Mouse (Mus musculus) ovary, postnatal 36 days (tissue): ENCODE measurements at regions not wholly inside any gene's neighbourhood (a gene's known extent, or its start where the extent isn't known, plus 50 kb on each side); places are given as distances from the start of the nearest gene placed in this dataset.

Experiments
- DNase-seq: peaks from one replicate; pipeline ENCODE4 v3.0.0; 2022; ENCODE audit warnings: low spot score, mixed read lengths

GRCm38 (mm10) chr9:30772456-30772855 is 149.8 kb downstream of the Adamts15 start:
- no peak for DNase-seq

DNA sequence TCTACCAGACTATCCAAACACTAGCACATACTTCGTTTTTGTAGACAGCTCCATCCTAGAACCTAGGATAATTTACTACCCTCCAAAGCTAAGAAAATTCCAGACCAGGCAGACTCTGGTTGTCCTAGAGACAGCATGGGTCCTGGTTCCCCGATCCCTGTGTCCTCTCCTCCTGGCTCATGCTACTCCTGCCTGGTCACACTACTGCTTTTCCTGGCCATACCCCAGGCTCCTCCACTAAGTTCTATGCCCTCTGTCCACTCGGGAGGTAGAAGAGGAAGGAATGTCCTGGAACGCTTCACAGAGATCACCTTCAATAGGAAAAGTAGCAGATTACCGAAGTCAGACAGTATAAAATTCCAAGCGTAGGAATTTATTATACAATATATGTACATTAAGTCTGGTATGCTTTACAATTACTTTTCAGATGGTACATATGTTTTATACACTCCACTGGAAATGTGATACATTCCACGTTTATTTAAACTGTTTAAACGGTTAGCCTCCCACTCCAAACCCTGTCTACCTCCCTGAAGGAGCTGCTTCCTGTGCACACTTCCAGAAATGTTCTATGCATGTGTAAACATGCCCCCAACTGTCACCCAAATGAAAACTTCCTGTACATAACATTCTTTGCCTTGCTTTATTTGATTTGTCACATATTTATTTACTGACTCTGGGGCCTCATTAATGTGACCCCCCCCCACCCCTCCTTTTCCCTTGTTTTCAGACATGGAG is 151.6 kb downstream of the Adamts15 start:
- no peak for DNase-seq

- no peak for DNase-seq
Measured at GRCm38 (mm10) chr9:30769435-30769729, 152.9 kb downstream of the Adamts15 start.

GRCm38 (mm10) chr9:30768665-30769434 is 153.4 kb downstream of the Adamts15 start:
- DNase-seq: no peak

GRCm38 (mm10) chr9:30766701-30767100 is 155.6 kb downstream of the Adamts15 start:
- no peak for DNase-seq

GRCm38 (mm10) chr9:30766171-30766570 is 156.1 kb downstream of the Adamts15 start:
- no peak for DNase-seq

DNA sequence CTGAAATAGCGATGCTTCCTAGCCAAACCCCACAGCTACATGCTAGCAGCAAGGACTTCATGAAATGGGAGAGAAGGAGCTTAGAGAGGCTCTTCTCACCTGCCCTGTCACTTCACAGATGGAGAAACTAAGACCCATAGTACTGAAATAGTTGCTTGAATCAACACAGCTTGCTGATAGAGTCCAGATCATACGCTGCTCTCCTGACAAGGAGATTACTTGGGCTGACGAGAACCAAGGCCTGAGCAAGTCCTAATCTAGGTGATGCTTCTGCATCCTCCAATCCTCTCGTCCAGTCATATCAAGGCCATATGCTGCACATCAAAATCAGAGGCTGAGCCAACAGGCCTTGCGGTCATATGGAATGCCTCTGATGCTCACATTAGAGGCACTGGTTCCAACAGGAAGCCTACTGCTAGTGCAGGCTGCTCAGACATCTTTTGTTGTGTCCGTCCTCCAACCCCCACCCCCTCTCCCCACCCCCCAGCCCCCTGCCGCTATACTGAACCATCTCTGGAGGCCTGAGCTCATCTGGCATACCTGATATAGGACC is 157.2 kb downstream of the Adamts15 start:
- DNase-seq: no peak

GRCm38 (mm10) chr9:30762913-30763312 is 159.3 kb downstream of the Adamts15 start:
- no peak for DNase-seq

DNA sequence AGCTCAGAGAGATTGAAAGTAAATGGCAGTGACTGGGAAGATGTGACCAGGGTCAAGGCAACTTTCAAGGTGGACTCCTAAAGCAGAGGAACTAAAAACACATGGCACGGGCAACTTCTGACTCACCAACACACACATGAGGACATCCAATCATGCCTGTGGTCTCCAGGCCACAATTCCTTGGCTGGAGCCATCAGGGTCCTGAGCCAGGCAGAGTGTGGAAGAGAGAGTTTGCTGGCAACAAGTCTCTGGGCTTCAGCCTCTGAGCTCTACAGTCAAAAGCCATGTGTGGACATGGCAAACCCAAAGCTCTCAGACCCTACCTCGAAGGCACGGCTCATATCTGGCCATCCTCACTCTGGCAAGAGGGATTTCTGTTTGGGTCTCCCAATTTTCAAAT is 164.1 kb downstream of the Adamts15 start:
- DNase-seq: no peak

- no peak for DNase-seq
Measured at GRCm38 (mm10) chr9:30757406-30757805, 164.8 kb downstream of the Adamts15 start.

DNA sequence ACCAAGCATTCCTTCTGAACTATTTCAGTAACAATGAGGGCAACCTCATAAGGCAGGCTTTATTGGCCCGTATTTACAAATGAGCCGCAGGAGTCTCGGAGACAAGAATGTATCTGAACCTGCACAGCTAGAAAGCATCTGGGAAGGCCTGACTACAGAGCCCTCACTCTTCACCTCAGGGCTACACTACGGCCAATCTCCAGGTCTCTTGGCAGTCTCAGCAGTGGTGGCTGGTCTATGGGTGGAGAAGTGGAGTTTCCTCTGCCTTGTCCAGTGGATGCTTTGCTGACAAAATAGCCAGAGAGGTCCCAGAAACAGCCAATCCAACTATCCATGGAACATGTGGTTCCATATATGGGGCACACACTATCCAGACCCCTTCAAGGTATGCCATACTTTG is 165.5 kb downstream of the Adamts15 start:
- DNase-seq: no peak

DNA sequence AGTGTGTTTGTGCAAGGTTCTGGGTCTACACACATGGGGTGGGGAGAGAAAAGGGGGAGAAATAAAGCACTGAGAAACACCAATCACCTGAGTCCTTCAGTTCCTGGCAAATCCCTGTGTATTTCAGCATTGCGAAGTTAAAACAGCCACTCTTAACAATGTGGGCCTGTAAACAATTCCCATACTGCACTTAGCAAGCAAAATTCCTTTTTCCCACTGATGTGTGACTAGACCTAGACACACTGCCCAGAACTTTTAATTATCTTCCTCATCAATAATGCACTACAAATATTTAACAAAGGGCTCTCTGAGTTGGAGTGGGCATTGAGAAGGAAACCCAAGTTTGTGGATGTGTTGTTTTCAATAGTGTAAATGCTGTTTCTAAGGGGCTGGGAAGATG is 166.7 kb downstream of the Adamts15 start:
- no peak for DNase-seq

- DNase-seq: no peak
Measured at GRCm38 (mm10) chr9:30754826-30755225, 167.4 kb downstream of the Adamts15 start.

DNA sequence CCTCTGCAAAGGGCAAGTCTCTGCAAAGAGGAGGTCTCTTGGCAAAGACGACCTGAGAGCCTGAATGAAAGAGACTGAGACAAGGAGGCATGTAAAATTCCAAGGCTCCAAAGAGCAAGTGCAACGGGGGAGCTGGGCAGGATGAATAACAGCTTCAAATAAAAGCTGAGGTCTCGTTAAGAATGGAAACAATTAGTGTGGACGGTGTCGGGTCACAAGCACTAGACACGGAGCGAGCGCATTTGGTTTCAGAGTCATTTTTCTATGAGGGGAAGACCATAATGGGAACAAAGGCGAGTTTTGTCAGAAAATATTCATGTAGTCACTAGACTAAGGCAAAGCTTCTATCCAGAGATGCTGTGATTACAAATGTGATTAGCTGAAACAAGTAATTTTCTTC is 178.8 kb downstream of the Adamts15 start:
- DNase-seq: no peak

GRCm38 (mm10) chr9:30742471-30743098 is 179.7 kb downstream of the Adamts15 start:
- no peak for DNase-seq

- DNase-seq: no peak
Measured at GRCm38 (mm10) chr9:30731687-30732086, 190.6 kb downstream of the Adamts15 start.

DNA sequence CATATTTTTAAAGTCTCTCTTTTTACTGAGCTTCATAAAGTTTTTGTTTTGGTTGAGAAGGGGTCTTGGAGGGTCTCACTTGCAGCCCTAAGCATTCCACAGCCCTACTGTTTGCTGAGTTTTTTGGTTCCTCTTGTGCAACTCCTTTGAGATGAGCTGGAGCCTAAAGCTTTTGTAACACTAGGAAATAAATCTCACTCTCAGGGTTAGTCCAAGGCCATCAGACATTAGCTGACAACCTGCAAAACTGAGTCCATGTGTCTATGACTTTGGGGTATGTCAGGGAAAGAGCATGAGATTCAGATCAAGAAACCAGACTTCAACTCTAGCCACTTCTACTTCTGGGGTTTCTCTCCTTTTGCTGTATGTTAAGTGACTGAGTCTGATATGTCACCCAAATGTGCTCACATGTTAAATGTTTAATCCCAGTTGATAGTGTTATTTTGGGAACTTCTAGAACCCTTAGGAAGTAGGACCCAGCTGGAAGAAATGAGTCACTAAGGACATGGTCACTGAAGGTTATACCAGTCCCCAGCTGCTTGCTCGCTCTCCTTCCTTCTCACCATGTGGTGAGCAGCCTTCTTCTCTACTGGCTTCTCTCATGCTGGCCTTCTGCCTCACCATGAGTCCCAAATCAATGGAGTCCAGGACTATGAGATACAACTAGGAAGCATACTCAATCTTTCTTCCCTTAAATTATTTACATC is 198.7 kb downstream of the Adamts15 start:
- no peak for DNase-seq

- no peak for DNase-seq
Measured at GRCm38 (mm10) chr9:30721861-30722260, 200.4 kb downstream of the Adamts15 start.

GRCm38 (mm10) chr9:30716421-30717170 is 205.7 kb downstream of the Adamts15 start:
- no peak for DNase-seq

DNA sequence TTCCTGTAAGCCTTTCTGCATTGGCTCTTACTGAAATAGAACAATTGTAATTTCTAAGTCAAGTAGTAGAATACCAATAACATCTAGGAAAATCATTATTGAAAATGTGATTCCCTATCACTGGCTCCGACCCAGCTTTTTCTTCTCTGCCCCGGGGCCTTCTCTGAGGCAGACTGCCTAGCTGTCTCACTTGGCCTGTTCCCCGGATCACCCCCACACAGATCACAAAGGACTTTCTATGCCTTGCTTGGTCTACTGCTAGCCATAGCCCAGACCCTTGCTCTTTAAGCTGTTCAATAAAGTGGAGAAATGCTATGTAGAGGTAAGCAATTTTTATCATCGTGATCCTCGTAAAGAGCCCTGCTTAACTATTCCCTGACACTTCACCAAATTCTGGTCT is 212.1 kb downstream of the Adamts15 start:
- no peak for DNase-seq

- no peak for DNase-seq
Measured at GRCm38 (mm10) chr9:30699848-30700247, 222.4 kb downstream of the Adamts15 start.

GRCm38 (mm10) chr9:30697533-30697932 is 224.7 kb downstream of the Adamts15 start:
- DNase-seq: no peak
